Mouse (Mus musculus): ENCODE measurements around the gene Prune1.
A peak's percentile ranks its signal among the peaks of the same experiment; 100 is the strongest.

The Prune1 gene

GRCm38 (mm10) chr3:95281216-95282126 is at the start of gene Prune1, which contains the start of gene Mindy1:
TSS of gene Prune1 (minus strand) at chr3:95282076.
TSS of gene Mindy1 (plus strand) at chr3:95281345.
- peak; percentile 93 for DNase-seq (ENCODE audit: low read depth)

GRCm38 (mm10) chr3:95331528-95331927 is 49.7 kb upstream of the Prune1 start:
- DNase-seq (ENCODE audit: low read depth), result no peak

DNA sequence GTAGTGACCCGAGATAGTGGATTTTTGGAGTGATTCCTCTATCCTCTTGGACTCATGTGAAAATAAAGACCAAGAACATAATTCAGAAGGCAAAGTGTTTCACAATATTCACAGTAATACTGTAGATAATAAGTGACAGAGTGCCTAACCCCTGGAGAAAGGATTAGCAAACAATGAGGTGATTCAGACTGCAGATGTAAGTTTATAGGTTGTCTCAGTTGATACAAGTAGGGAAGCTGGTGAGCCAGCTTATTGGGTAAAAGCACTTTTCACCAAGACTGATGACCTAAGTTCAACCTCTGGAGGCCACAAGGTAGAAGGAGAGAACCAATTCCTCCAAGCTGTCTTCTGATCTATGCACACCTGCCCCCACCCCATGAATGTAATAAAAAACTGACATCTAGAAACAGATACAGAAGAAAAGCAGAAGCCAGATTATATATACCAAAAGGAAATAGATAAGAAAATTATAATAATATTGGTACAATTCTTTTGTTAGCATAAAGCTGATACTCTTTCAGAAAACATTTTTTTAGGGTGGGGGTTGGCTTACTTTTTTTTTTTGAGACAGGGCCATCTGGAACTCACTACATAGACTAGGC is 47.0 kb upstream of the Prune1 start:
- DNase-seq (ENCODE audit: low read depth), result no peak

- no peak for DNase-seq (ENCODE audit: low read depth)
These were observed 42.7 kb upstream of the Prune1 start for GRCm38 (mm10) chr3:95324454-95325144.

- no peak for DNase-seq (ENCODE audit: low read depth)
These were observed 41.6 kb upstream of the Prune1 start for GRCm38 (mm10) chr3:95323429-95323828.

DNA sequence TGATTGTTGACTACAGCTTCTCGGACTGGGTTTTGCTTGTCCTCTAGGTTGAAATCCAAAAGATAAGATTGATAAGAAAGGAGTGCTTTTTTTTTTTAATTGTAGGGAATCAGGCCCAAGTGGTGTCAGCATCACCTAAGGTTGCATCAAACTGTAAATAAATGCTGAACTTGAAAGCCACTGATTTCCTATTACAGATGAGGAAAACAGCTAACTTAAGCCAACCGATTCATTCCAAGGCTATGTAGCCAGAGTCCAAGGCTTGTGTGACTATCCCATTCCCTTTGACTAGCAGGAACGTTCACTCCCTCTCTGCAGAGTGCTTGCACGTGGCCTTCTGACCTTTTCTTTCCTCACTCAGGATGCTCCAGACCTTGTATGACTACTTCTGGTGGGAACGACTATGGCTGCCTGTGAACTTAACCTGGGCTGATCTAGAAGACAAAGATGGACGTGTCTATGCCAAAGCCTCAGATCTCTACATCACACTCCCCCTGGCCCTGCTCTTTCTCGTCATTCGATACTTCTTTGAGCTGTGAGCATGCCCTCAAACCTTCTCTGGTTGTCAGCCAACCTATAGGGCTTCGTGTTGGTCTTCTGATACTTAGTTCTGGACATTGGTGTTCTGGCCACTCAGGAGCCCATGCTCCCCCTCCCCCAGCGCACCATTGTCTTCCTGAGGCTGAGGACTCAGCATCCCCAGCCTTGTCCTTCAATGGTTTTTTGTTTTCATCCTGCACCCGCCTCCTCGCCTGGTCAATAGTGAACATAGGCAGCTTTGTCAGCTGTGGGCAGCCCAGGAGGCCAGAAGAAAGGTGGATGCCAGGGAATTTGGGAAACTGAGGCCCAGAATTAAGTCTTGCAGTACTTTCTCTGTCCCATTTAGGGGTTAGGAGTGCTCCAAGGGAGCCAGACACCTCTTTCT is 38.1 kb upstream of the Prune1 start:
- DNase-seq (ENCODE audit: low read depth), result no peak

GRCm38 (mm10) chr3:95319110-95319509 is 37.2 kb upstream of the Prune1 start:
- DNase-seq (ENCODE audit: low read depth), result no peak

DNA sequence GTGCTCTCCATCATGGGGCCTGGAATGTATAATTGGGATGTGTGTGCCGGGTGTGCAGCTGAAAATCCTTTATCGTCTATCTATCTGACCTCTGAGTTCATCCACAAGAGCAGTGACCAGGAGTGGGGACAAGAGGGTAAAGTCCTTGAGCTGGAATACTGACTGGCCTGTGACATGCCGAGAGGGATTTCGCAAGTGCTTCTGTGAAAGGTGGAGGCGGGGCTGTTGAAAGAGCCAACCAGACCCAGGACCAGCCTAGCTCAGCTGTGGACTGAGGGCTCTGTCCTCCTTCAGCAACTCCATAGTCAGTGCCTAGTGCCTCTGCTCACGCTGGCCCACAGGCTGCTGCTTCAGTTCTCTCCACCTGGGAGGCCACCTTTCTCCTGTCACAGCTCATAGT is 36.7 kb upstream of the Prune1 start:
- DNase-seq (ENCODE audit: low read depth), result no peak

GRCm38 (mm10) chr3:95317414-95318080 is 35.7 kb upstream of the Prune1 start:
- no peak for DNase-seq (ENCODE audit: low read depth)

GRCm38 (mm10) chr3:95315844-95316550 is 34.1 kb upstream of the Prune1 start:
- DNase-seq (ENCODE audit: low read depth), result no peak

DNA sequence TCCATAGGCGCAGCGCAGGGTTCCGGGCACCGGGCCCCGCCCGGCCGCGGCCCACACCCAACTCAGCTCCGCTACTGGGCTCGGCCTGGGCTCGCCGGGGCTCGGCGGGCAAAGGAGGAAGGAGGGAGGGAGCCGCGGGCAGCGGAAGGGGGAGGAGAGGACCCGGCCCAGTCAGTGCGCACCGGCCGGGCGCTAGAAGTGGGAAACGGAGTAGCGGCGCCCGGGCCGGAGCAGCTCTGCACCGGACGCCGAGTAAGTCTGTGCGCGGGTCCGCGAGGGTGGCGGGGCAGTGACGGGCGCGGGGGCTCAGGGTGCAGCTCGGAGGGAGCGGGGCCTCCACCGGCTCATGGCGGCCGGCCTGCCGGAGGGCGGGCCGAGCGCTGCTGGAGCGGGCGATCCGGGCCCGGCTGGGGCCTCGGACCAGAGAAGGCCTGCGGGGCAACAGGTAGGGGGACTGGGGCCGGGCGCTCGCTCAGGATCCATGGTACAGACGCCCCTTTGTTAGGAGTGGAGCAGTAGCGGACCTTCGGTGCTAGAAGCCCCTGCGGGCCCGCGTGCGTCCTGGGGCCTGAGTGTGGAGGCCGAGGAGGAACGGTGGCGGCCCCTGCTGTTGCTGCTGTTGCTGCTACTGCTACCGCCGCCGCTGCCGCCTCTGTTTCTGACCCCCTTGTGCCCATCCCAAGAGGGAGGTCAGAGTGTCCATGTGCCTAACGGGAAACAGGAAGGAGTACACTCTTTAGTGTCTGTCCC is 33.4 kb upstream of the Prune1 start:
- DNase-seq (ENCODE audit: low read depth), result no peak

GRCm38 (mm10) chr3:95314486-95315093 is 32.7 kb upstream of the Prune1 start, which contains the start of gene Cers2:
TSS of gene Cers2 (plus strand) at chr3:95314791.
- DNase-seq (ENCODE audit: low read depth), result no peak

DNA sequence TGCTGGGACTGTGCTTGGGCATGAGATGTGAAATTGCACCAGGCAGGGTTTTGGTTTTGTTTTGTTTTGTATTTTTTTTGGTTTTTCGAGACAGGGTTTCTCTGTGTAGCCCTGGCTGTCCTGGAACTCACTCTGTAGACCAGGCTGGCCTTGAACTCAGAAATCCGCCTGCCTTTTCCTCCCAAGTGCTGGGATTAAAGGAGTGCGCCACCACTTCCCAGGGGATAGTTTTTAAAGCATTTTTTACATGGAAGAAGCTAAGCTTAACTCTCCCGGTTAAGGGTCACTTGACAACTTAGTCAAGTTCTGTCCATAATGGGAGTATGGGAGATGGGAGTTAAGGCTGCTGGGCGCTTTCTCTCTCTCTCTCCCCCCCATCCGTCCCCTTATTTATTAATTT is 32.2 kb upstream of the Prune1 start:
- no peak for DNase-seq (ENCODE audit: low read depth)

DNA sequence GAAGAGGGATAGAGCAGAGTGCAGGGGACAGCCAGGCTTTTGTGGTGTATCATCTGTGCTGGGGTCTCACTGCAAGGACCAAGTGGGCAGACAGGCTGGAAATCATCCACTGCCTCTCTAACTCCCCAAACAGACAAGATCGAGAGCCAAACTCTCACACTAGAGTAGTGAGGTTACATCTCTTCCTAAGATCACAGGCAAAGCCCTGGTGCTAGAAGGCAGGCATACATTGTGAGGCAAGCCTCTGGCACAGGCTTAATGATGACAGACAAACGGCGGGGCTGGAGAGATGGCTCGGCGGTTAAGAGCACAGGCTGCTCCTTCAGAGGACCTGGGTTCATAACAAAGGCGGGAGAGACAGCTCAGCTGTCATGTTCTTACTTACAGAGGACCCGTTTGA is 31.6 kb upstream of the Prune1 start:
- no peak for DNase-seq (ENCODE audit: low read depth)

GRCm38 (mm10) chr3:95312623-95313022 is 30.7 kb upstream of the Prune1 start:
- DNase-seq (ENCODE audit: low read depth), result no peak

DNA sequence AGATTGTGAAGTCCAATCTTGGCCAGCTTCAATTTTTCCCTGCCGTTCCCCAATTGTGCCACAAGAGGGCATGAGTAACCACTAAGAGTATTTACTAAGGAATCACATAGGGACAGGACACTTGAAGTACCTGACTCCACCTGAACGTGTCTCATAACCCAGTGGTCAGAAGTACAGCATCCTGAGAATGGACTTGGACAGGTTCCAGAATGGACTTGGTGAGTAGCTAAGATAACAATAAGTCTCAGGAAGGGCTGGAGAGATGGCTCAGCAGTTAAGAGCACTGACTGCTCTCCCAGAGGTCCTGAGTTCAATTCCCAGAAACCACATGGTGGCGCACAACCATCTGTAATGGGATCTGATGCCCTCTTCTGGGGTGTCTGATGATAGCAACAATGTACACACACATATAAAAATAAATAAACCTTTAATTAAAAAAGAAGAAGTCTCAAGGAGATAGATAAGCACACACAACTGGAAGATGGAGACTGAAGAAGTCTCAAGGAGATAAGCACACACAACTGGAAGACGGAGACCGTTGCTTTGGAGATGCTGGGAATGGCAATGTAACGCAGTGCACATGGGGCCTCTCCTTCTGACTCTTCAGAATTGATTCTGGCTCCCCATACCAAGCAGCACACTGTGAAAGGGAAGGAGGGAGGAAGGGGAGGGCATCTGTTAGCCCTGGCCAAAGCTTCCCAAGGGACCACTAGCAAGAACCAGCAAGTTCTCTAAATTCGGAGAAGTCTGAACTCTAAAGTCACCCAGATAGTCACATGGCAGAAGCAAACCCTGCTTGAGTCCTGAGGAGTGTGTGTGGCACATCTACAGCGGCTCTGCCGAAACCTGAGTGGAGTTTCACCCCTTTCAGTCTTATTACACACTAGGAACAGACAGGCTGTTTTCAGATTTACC is 29.3 kb upstream of the Prune1 start:
- DNase-seq (ENCODE audit: low read depth), result peak; percentile 73

GRCm38 (mm10) chr3:95310496-95310895 is 28.6 kb upstream of the Prune1 start:
- DNase-seq (ENCODE audit: low read depth), result no peak

DNA sequence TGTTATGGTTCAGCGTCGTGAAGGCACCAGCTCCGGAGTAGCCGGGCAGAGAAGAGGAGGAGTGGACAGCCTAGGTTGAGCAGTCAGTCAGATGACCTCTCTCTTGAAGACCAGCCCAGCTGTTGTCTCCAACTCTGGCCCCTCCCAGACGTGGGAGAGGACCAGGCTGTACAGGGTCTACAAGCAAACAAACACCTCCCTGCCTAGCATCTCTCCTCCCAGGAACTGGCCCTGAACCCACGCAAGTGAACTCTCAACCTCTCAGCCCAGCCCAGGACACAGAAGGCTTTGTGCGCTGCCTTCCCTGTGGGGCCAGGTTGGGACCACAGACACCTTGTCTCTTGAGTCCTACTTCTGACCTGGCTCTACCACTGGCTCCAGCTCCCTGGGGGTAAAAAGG is 25.2 kb upstream of the Prune1 start, which contains the start of gene Anxa9:
TSS of gene Anxa9 (minus strand) at position 77 of the 400 bp plus-strand sequence.
- DNase-seq (ENCODE audit: low read depth), result no peak
